Mouse (Mus musculus) heart, adult 2 months (tissue): ENCODE measurements around the gene Tgfb2.

ENCODE experiments used
- CTCF ChIP-seq: fragments of 200-600 bp; IDR thresholded peaks from 2 replicates; pipeline ENCODE4 v1.8.1; 2022; ENCODE audit warnings: antibody characterized with exemption, mild to moderate bottlenecking, moderate library complexity
- EP300 ChIP-seq: fragments of 200-500 bp; IDR thresholded peaks from 2 replicates; pipeline ENCODE4 v1.6.1; 2011; ENCODE audit warnings: low read depth, low read length, control low read depth; ENCODE audit not compliant: insufficient read depth
- POLR2A ChIP-seq: fragments of 200-500 bp; IDR thresholded peaks from 2 replicates; pipeline ENCODE4 v1.6.1; 2011; ENCODE audit warnings: mild to moderate bottlenecking, low read depth, low read length, control low read depth; ENCODE audit not compliant: insufficient read depth

DNA sequence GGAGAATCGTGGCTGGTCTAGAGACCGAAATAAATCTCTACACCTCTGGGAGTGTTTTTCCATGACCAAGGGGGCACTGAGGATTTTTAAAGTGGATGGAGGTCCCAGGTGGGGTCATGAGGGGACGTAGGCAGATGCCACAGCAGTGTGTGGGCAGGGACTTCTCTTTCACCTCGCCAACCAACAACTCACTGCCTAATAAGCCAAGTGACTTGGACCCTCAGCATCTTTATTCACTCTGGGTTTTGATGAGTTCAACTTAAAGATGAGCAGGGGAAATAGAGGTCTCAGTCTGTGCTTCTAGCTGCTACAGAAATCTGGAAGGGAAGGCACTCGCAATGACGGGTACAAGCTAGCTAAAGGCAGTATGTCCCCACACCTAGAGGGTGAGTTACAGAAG, 74.3 kb downstream of the Tgfb2 start:
- TF ChIP-seq CTCF: no peak
- no peak for TF ChIP-seq EP300
- TF ChIP-seq POLR2A: no peak
